Mouse (Mus musculus): ENCODE data around the gene Tmbim6.
"Not testable (repeated sequence)": the region's sequence is repeated elsewhere in the genome, so short reads cannot be mapped to it uniquely, and the experiment has no call there.

Gene Tmbim6

DNA sequence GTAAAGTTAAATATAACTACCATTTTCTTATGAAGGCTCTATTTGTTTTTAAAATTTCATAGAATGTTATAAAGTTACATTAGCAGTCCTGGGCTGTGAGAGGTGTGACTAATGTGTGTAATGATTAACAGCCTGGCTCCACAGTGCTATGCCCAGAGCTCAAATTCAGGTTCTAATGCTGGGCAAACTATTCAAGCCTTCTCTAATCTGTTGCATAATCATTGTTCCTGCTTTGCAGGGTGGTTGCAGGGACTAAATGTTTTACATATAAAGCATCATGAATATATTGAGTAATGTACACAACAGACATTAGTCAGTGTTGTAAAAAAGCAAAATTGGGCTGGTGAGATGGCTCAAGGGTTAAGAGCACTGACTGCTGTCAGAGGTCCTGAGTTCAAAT is 9.8 kb upstream of the Tmbim6 start:
- in situ Hi-C loops (cut with MseI, MboI): no loop called here

DNA sequence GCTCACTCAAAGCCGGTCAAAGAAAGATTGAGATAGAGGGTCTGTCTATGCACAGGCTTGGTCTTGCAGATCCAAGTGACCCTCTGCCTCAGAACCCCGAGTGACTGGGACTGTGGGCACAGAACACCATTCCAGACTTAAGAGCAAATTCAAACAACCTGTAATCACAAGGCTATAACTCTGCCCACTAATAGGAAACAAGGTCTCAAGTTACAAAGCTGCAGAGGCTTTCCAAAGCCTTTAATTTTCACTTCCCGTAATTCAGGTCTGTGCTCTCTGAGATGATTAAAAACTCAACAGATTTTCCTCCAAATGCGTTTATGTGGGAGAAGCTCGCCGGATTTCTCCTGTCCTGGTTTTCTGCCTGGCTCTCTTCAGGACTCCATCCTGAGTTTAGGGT is 8.6 kb upstream of the Tmbim6 start:
- in situ Hi-C loops (cut with MseI, MboI): no loop called here

DNA sequence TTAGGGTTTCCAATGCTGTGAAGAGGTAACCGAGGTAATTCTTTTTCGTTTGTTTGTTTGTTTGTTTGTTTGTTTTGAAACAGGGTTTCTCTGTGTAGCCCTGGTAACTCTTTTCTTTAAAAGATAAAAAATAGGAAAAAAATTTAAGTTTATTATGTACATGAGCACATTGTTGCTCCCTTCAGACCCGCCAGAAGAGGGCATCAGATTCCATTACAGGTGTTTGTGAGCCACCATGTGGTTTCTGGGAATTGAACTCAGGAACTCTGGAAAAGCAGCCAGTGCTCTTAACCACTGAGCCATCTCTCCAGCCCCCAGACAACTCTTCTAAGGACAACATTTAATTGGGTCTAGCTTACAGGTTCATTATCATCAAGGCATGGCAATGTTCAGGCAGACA is 6.6 kb upstream of the Tmbim6 start:
- in situ Hi-C loops (cut with MseI, MboI): not testable (repeated sequence)

DNA sequence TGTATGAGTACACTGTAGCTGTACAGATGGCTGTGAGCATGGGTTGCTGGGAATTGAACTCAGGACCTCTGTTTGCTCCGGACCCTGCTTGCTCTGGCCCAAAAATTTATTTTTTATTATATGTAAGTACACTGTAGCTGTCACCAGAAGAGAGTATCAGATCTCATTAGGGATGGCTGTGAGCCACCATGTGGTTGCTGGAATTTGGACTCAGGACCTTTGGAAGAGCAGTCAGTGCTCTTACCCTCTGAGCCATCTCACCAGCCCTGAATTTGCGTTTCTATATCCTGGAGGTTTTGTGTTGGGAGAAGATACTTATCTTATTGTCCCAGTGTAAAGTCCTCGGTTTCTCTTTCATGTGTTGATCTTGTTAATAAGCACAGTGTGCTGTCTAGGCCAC is 5.9 kb upstream of the Tmbim6 start:
- in situ Hi-C loops (cut with MseI, MboI): no loop called here

DNA sequence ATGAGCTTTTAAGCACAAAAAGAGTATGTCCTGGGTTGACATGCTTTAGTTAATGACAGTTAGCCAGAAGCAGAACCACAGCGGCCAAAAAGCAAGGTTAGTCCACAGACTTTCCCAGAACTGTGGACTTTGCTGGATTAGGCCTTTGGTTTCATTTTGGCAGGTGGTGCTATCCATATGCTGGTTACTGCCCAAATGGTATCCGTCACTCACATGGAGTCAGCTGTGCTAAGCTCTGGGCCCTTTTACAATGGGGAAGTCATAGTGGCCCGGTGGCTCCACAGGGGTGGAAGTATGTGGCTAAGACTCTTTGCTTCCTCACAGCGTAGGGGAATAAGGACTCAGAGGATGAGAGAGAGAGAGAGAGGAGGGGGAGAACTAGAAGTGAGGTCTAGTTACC is 4.7 kb upstream of the Tmbim6 start:
- in situ Hi-C loops (cut with MseI, MboI): no loop called here

DNA sequence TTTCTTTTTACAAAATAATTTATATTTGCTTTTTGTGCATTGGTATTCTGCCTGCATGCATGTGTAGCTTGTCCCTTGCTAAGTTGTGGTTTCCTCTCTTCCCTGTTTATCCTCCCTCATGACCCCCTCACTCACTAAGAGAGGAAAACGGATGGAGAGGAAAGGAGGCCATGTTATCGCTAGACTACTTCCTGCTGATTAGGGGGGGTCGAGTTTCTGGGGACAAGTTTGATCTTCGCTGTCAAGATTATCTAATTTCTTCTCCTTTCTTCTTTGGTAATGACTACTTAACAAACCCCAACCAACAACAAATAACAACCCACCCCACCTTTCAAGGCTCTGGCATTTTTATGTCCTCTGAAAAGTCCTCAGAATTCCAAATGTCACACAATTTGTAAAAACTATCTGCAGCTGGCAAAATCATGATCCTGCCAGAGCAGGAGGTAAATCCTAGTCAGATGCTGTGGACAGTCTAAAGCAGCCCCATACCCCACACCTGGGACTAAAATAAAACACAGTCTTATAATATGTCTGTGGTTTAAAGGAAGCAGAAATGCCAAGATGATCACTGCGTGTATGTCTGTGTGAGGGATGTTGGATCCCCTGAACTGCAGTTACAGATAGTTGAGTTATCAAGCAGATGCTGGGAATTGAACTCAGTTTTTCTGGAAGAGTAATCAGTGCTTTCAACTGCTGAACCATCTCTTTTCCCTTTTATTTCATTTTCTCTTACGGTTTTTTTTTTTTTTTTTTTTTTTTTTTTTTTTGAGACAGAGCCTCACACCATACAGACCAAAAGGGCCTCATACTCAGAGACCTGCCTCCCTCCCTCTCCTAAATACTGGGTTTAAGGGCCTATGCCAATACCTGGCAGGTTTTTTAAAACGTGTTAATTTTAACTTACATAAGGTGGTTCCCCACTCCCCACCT is 1.9 kb upstream of the Tmbim6 start:
- in situ Hi-C loops (cut with MseI, MboI): no loop called here

DNA sequence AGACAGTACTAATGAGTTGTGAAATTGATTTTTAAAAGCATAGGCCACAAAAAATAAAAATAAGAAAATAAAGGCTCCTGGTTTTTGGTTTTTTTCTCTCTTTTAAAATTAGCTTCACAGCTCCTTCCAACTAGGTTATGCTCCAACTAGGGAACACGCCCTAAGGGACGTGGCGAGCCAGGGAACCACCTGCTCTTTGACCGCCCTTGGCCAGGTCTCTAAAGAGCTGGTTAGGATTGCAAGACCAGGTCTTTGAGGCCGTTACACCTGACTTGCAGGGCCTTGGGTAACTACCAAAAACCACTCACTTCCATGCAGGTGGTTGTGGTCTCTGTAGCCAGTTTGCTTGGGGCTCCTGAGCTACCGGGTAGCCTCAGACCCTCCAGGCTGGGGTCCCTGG is 707 bp upstream of the Tmbim6 start:
- in situ Hi-C loops (cut with MseI, MboI): no loop called here

DNA sequence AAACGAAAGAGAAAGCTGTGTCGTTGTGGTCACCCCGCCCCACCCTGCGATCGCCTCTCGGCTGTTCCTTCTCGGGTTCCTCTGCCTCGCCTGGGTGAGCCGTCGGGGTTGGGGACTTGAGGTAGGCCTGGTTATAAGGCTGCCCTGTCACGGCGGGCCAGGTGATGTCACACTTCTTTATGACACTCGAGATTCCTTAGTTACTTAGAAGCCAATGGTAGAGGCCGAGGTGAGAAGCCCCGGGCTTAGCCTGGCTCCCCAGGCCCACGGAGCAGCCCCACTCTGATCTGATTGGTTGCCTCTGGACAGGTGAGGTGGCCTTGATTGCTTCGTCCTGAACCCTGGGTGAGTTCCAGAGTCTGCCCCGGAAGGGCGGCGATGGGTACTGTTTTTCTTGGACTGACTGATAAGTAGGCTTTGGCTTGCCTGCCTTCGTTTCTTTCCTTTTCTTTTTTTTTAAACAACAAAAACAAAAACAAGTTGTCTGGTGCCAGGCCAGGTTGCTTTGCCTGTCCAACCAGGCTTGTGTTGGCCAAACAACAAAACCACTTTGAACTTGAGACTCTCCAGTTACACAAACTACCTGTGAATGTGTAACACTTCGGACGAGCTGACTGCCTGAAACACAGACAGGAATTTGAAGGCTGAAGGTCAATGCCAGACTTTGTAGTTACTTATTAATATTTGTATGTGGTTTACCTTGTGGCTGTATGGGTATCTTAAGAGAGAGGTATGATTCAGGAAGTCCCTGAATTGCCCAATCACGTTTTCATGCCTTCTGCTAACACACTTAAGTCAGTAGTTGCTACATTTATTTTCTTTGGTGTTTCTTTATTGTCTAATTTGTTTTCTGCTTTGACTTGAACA is 937 bp downstream of the Tmbim6 start:
- in situ Hi-C loops (cut with MseI, MboI): no loop called here

DNA sequence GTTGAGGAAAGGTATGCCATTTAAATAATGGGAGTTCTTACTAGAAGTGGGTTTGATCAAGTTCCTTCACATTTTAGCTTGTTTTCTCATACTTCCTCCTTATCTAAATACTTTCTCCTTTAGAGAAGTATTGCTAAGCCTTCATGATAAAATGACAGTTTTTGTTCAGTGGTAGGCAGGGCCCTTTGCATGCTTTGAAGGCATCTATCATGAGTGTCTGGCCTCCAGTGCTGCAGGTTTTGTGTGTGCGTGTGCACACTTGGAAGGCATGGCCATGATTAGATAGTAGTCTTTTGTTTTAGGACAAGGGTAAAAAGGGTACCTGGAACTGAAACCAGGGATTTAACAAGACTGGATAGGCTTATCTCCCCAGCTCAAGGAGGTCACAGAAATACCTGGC is 3.8 kb downstream of the Tmbim6 start:
- in situ Hi-C loops (cut with MseI, MboI): no loop called here

DNA sequence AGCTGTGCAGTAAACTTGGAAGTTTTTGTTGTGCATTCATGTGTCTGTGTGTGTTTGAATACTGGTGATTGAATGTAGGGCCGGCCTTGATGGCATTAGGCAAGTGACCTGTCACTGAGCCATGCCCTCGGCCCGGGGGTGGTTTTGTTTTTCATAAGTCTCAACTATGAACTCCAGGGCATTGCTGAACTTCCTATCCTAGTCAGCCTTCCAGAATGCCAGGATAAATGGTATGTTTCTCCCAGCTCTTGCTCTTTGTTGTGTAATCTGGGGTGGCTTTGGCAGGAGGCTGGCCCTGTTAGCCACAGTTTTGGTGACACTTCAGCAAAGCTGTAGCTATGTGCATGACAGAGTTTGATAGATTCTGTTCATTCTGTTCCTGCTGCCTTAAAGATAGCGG is 4.2 kb downstream of the Tmbim6 start:
- in situ Hi-C loops (cut with MseI, MboI): no loop called here

DNA sequence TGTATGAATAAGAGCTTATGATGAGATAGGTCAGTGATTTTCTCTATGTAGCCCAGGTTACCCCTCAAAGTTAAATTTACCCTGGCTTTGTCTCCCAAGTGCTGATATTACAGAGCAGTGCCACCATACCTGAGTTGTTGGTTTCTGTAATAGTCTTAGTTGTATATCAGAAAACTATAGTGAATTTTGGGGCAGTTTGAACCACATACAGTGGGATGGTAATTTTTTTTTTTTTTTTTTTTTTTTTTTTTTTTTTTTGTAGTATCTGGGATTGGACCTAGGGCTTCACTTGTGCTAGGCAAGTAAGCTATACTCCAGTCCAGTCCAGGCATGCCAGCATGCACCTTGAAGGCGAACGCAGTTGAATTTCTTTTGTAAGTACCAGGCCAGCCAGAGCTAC is 4.9 kb downstream of the Tmbim6 start:
- in situ Hi-C loops (cut with MseI, MboI): no loop called here

DNA sequence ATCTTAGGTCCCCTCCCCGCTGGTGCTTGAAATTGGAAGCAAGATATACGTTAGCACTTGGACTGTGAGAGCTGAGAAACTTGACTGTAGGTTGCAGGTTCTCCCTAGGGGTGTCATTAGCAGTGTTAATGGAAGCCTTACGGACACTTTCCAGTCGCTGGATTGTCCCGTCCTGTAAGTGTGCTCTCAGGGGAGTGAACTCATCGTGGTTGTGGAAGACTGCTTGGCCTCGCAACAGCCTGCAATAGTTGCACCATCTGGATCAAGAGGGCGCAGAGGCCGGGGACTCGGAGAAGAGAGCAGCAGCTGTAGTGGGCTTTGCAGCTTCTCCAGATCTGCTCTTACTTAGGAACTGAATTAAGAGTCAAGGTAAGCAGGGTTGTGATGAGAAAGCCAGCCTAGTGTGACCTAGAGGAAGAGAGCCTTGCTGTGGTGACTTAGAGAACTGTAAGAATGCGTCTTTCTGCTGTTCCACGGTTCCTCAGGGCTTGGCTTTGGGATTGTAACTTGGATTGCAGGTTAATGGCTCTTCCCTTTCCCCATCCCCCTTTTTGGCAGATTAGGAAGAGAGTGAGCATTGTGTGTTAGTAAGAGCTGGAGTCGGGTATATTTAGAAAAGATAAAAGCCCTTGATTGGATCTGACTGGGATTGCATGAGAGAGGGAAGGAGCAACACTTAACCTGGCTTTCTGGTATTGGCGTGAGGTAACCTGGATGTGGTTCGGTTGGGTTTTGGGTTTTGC is 7.0 kb downstream of the Tmbim6 start:
- in situ Hi-C loops (cut with MseI, MboI): no loop called here

DNA sequence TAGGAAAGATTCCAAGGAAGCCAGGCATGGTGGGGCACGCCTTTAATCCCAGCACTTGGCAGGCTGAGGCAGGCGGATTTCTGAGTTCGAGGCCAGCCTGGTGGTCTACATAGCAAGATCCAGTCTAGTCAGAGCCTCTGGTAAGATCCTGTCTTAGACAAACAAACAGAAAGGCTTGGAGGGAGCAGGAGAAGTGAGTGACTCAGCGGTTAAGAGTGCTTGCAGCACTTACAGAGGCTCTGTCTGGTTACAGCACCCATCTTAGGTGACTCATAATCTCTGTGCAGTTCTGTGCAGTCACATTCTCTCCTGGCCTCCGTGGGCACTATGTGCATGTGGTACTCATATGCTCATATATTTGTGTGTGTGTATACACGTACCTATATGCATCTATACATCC is 7.9 kb downstream of the Tmbim6 start:
- in situ Hi-C loops (cut with MseI, MboI): no loop called here

DNA sequence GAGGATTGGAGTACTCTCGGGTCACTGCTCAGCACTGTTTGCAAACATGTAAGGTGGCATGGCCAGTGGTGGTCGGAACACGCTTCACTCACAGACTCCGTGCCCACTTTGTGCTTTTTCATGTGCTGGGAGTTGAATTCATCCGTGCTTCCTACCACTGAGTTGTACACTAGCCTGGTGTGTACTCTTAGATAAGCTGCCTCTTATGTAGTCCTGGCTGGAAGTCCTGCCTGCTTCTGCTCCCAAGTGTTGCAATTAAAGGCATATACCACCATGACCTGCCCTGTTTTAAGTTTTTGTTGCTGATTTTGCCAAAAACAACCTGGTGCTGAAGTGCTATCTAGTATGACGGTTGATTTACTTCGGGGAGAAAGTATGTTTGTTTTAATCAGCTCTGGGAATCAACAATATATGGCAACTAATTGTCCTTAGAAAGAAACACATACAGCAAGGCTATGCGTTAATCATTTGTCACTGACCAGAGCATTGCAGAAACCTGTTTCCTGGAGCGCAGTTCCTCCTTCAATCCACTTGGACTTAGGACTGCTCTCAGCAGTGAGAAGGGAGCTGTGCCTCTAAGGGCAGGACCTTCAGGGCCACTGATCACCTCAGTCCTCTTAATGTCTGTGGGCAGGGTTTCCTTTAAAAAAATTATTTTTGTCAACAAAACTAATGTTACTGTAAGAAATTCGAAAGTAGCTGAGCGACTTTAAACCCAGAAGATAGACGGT is 10.6 kb downstream of the Tmbim6 start:
- in situ Hi-C loops (cut with MseI, MboI): no loop called here

DNA sequence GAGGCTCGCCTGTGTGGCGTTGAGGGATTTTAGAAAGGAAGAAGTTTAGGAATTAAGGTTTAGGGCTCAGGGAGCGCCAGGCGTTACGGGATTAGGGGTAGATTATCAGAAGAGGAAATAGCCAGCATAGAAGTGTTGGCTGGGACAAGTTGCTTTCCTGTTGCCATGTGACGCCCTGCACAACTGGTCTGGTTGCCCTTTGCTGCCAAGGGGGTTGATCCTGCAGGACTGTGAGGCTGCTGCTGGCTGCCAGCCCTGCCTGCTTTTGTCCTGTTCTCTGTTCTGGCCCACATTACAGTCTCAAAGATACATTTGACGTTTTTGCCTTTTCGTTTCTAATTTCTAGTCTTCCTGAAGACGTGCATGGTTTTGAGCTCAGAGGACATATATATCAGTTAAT is 12.5 kb downstream of the Tmbim6 start:
- in situ Hi-C loops (cut with MseI, MboI): no loop called here

DNA sequence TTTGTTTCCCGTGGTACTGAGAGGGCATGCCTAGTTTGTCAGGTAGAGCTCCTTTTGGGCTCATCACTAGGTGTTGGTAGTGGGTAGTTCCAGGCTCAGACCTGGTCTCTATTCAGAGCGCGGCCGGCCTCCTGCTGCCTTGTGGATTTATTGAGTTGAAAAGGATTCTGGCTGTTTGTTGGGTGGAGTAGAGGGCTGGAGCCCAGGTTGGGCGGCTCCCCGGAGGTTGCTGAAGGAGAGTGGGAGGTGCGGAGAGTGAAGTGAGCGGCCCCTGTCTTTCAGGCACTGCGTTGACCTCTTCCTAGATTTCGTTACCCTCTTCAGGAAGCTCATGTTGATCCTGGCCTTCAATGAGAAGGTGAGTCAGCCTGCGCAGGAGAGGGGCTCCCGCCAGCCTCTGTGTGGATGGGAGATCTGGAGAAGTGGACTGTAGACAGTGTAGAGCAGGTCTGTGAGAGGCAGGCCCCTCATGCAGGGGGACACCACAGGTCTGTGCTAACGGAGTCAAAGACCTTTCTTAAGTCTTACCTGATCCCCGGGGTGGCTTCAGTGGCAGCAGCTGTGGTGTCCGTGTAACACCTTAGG is 14.4 kb downstream of the Tmbim6 start:
- in situ Hi-C loops (cut with MseI, MboI): no loop called here

DNA sequence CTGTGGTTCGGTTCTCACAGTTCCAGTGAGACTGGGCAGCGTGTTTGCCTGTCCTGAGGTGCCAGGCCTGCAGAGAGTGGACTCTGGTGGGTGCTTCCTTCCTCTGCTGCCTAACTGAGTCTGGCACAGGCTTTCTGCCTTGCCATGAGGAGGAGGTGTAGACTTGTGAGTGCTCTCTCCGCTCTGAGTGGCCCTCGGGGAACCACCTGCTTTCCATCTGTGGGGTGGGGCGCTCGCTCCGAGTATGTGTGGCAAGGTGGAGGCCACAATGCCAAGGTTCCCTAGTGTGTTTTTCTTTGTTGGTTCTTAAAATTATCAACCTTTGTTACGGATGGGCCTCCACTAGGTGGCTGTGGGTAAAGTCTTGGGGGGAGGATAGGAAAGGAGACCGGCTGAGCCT is 16.2 kb downstream of the Tmbim6 start:
- in situ Hi-C loops (cut with MseI, MboI): no loop called here

DNA sequence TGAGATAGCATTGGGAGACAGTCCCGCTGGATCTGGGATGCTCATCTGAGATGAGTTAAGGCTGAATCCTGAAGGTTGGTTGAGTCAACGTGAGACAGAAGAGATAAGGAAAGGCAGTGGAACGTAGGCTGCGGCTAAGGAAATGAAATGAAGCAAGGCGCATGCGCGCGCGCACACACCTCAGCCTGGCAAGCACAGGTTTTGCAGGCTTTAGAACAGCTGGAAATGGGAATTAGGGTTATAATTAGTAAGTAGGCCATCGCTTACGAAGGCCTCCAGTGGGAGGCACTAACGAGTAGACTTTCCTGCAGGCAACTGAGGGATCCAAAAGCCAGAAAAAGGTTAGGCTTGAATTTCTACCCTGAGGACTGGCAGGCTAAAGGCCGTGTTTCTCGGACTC is 19.1 kb downstream of the Tmbim6 start:
- in situ Hi-C loops (cut with MseI, MboI): no loop called here

DNA sequence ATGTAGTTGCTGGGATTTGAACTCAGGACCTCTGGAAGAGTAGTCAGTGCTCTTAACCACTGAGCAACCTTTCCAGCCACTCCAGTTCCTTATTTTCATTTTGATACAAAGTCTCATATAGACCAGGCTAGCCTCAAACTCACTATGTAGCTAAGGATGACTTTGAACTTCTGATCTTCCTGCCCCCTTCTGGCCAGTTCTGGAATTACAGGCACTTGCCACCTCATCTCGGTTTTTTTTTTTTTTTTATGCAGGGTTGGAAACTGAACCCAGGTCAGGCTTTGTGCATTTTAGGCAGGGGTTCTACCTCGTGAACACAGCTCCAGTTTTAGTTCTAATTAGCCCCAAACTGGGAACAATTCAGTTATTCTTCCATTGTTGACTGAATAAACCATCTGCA is 23.1 kb downstream of the Tmbim6 start:
- in situ Hi-C loops (cut with MseI, MboI): loop anchor here (5.0 kb wide), 2 partner anchors 52 to 57 kb away; partner anchors contain the start of gene Bcdin3d (in 1 of the 2)

DNA sequence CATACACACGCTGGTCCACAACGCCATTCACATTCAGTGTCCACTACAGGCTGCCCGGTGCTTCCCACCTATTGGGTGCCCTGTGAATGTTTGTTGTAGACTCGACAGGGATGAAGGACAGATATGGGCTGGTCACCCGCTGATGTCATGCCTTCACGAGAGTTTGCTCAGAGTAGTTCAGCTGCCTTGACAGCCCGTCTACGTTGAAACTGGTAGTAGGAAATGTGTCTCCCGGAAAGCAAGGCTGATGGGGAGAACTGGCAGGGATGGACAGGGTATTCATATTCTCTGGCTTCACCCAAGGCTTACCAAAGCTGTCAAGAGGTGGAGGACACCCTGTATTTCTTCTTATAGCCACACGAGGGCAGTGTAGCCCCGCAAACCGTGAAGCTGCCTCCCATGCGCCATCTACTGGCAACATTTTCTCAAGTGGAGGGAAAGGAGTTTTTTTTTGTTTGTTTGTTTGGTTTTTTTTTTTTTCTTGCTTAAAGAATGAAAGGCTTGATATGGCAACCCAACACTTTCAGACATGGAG is 23.7 kb downstream of the Tmbim6 start:
- in situ Hi-C loops (cut with MseI, MboI): loop anchor here (5.0 kb wide), 2 partner anchors 51 to 56 kb away; partner anchors contain the start of gene Bcdin3d (in 1 of the 2)

Measured in mouse trophoblast stem cell (cell line).